Mouse (Mus musculus): Measurements from ENCODE around the gene Ifi47. TPM values are rescaled to one million over a fixed set of nuclear protein-coding genes. Genes with fewer than 3 reads are reported as not detected.

The Ifi47 gene
- total RNA-seq, 2 experiments from 2014 or later = 5.2 to 5.7 TPM

- no peak for DNase-seq
Measured at GRCm38 (mm10) chr11:49089735-49090507, 13.5 kb downstream of the Ifi47 start.

GRCm38 (mm10) chr11:49090551-49090950 lies 14.2 kb downstream of the Ifi47 start:
- no peak for DNase-seq

GRCm38 (mm10) chr11:49091171-49091570 lies 14.8 kb downstream of the Ifi47 start:
- DNase-seq = no peak

GRCm38 (mm10) chr11:49092053-49092586 lies 15.7 kb downstream of the Ifi47 start:
- DNase-seq = no peak

DNA sequence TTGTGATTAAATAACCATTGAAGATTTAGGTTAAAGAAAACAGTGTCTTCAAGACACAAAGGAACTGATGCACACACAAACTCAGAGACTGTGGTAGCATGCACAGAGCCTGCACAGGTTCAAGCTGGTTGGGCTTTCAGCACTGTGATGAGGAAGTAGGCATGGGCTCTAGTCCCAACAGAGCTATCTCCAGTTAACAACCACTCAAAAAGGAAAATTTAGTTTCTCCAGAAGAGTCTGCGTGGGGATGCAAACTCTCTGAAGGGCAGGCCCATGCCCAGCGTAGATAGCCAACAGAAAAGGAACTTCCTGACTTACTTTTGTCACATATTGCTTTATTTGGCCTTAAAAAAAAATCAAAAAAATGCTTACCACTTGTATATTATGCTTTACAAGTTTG lies 16.4 kb downstream of the Ifi47 start:
- no peak for DNase-seq

- no peak for DNase-seq
Measured at GRCm38 (mm10) chr11:49093861-49094660, 17.7 kb downstream of the Ifi47 start.

- no peak for DNase-seq
Measured at GRCm38 (mm10) chr11:49095367-49095766, 19.0 kb downstream of the Ifi47 start.

- no peak for DNase-seq
Measured at GRCm38 (mm10) chr11:49100409-49100808, 24.0 kb downstream of the Ifi47 start.

GRCm38 (mm10) chr11:49101500-49101899 lies 25.1 kb downstream of the Ifi47 start:
- DNase-seq = no peak

DNA sequence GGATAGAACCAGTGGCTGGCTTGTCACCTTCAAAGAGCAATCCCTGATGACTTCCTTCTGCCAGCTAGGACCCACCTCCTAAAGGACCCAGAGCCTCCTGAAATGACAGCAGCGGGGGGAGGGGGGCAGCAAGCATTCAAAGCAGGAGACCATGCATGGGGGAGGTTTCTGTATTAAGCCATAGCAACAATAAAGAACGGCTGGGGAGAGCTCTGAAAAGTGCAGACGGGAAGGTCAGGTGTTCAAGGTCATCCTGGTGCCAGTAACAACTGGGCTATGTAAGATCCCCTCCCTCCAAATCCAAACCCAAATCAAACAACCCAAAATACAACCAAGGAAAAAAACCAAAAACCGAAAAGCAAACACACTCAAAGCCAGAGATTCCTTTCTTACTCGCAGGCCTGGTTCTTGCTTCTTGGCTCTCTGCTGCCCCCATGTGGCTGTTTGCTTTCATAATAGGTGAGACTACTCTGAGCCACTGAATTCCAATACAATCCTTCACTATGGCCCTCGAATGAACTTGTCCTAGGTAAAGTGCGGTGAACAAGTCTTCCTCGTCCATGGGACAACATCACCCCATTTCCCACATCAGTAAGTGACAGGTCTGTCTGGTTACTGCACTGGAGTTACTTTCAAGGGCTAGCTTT lies 26.8 kb downstream of the Ifi47 start:
- peak; percentile 93 for DNase-seq

DNA sequence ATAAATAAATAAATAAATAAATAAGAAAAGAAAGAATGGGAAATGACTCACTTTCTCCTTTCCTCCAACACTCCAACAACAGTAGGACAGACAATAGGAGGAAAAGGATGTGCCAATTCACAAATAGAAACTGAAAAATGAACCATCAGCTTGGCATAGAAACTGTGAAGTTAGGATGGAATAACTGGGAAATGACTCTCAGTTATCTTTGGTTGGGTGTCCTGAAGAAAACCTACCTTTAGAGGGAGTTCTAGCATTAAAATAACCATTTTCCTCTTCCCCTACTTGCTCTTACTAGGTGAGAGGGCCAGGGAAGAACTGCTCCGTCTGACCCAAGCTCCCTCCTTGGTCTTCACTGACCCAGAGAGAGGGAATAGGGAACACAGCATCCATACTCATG lies 29.4 kb downstream of the Ifi47 start:
- no peak for DNase-seq

DNA sequence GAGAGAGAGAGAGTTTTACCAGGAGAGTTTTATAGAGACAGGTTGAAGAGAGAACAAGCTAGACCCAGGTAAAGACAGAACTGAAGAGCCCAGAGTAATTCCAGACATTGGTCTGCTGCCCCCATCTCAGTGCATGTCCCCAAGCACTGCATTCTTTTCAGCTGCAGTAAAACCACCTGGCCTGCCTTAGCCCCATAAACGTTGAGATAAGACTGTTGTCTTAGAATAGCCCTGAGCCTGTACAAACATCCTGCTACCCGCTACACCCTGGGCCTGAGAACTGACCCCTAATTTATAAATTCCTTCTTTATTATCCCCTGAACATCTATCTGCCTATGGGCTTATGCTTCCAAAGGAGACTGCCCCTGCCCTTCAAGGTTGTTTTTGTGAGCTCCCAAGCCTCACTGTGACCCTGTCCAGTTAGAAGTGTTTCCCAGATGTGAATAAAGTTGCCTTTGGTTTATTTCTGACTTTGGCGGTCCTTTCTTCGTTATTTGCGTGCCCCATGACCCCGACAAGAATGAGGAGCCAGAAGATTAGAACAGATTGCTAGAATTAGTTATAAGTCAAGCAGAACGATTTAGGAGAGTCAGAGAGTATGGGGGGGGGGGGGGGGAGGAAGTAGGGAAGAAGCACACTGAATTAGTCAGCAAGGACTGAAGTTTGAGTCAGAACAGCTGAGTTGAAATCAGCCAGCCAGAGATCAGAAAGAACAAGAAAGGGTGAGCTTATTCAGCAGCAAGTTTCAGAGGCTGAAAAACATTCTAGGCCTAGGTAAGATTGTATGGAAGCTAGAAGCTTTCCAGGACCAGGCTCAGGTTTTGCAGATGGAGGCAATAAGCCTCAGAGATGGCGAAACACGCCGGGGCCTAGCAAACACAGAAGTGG lies 31.5 kb downstream of the Ifi47 start:
- DNase-seq = no peak

GRCm38 (mm10) chr11:49108833-49109232 lies 32.4 kb downstream of the Ifi47 start:
- peak; percentile 40 for DNase-seq

DNA sequence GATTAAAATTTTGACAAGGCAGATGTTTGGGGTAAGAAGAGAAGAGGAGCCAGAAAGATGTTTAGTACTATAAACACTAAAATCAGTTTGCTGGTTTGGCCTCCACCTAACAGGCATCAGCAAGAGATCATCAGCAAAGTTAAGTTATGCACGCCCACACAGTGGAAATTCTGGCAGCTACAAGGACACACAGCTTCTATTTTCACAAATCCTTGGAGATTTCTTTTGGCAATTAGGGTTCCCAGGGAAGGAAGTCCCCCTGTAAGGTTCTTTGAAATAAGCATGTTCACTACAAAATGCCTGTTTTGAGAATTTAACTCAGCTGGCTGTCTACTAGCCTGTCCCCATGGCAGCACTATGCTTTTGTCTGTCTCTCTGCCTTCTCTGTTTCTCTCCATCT lies 34.6 kb downstream of the Ifi47 start:
- DNase-seq = no peak

GRCm38 (mm10) chr11:49112624-49113219 lies 36.3 kb downstream of the Ifi47 start:
- no peak for DNase-seq

DNA sequence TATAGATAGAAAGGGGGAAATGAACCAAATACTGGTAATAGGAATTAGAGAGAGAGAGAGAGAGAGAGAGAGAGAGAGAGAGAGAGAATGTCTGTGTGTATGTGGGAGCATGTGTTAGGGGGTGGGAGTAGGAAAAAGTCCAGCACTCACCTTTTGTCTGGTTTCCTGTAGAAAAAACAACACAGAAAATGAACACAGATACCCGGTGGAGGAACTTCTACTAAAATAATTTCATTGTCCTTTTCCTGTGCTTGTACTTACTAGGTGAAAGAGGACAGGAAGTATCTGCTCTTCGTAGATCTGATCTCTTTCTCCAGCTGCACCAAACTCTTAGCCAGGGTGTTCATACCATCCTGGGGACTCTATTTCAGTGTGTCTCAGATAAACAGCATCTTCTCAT lies 37.8 kb downstream of the Ifi47 start:
- no peak for DNase-seq

- DNase-seq = no peak
Measured at GRCm38 (mm10) chr11:49114774-49115173, 38.4 kb downstream of the Ifi47 start, which contains the start of gene Olfr1396. Gene Olfr1396, minus strand, starts transcription at chr11:49114874.

- no peak for DNase-seq
Measured at GRCm38 (mm10) chr11:49119635-49120034, 43.2 kb downstream of the Ifi47 start.

DNA sequence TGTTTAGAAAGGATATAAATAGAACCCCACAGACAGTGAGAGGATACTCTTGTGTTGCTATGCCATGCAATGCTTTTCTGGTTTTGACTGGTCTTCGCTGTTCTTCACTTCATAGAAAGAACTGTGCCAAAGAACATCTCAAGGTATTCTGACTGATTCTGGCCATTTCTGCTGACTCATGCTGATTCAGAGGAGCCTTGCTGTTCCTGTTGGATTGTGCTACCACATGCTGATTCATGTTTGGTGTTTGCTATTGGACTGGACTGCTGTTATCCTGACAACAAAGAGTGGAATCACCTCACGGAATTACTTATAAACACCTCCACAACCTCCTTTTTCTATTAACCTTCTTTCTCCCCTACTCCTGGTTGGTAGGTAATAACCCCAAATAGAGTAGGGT lies 47.8 kb downstream of the Ifi47 start:
- no peak for DNase-seq

- DNase-seq = no peak
Measured at GRCm38 (mm10) chr11:49141974-49142373, 65.6 kb downstream of the Ifi47 start, which contains the start of gene Olfr1395. Gene Olfr1395, plus strand, starts transcription at chr11:49142274.
